Comparison of ENCODE assay signal across 8 mouse cellular contexts in genomic region chr11:48826752-48827096, GRCm38 (mm10). TPM values are rescaled to one million over a fixed set of nuclear protein-coding genes. Genes with fewer than 3 reads are reported as not detected.
DNase-seq lines count a peak whose midpoint lies in the region; ATAC-seq and TF ChIP-seq lines count a peak whose summit lies in the region.

No protein-coding gene starts in this region.

- no peak overlapping the region for H3K27ac ChIP-seq in heart, embryonic 11.5 days (ENCODE audit: low read depth, low read length)
- no peak overlapping the region for H3K27ac ChIP-seq in forebrain, embryonic 16.5 days (ENCODE audit: low read length)
- no peak overlapping the region; the same call in 1 of the 2 replicates for H3K27ac ChIP-seq in midbrain, embryonic 12.5 days (replicated peaks)

- H3K27me3 ChIP-seq in heart, embryonic 11.5 days (ENCODE audit: control insufficient read depth, insufficient read depth, low read length): peaks cover 5% of the 10 kb centered on the region; the same call in 1 of the 2 replicates
- peaks cover 8% of the 10 kb centered on the region for H3K27me3 ChIP-seq in E14TG2a.4 (ENCODE audit: insufficient read depth, low read length)
- H3K27me3 ChIP-seq in forebrain, embryonic 16.5 days (replicated peaks; ENCODE audit: control insufficient read depth, insufficient read depth, low read length): peaks cover 15% of the 10 kb centered on the region; the same call in 1 of the 2 replicates
- H3K27me3 ChIP-seq in midbrain, embryonic 12.5 days: peaks cover 40% of the 10 kb centered on the region

- peak overlapping the region; percentile 48 for H3K4me3 ChIP-seq in heart, embryonic 11.5 days (ENCODE audit: low read depth, low read length)
- H3K4me3 ChIP-seq in E14TG2a.4 (replicated peaks; ENCODE audit: low read length): peak overlapping the region; percentile 73
- peak overlapping the region; percentile 46 for H3K4me3 ChIP-seq in forebrain, embryonic 16.5 days (replicated peaks; ENCODE audit: low read length)
- peak overlapping the region; percentile 44 for H3K4me3 ChIP-seq in midbrain, embryonic 12.5 days

- no peak for ATAC-seq in heart, embryonic 11.5 days (replicated peaks; ENCODE audit: insufficient number of reproducible peaks, low FRiP score, low TSS enrichment)
- 0 out of 2 replicates have a peak, but pooled peaks have one; percentile 14 for ATAC-seq in forebrain, embryonic 16.5 days
- ATAC-seq in midbrain, embryonic 12.5 days (ENCODE audit: low FRiP score, low read depth): peak; percentile 50; the same call in 1 of the 2 replicates
- no peak for ATAC-seq in inflammation-experienced regulatory T-cells, adult 6 months

- 0 out of 2 replicates have a peak, but pooled peaks cover 3% of the 10 kb centered on the region for H3K4me1 ChIP-seq in heart, embryonic 11.5 days (ENCODE audit: control insufficient read depth, insufficient read depth, low read length)
- H3K4me1 ChIP-seq in E14TG2a.4 (replicated peaks; ENCODE audit: low read depth, low read length): peaks cover 48% of the 10 kb centered on the region
- H3K4me1 ChIP-seq in forebrain, embryonic 16.5 days (replicated peaks; ENCODE audit: control insufficient read depth, insufficient read depth, low read length): peaks cover 16% of the 10 kb centered on the region
- H3K4me1 ChIP-seq in midbrain, embryonic 12.5 days: peaks cover 12% of the 10 kb centered on the region

- no peak for TF ChIP-seq CTCF in E14TG2a.4 (conservative IDR thresholded peaks at IDR 0.05; ENCODE audit: low read length)

- H3K9me3 ChIP-seq in heart, embryonic 11.5 days (replicated peaks; ENCODE audit: control insufficient read depth, low read length): 0 out of 2 replicates have a peak, but pooled peaks cover 3% of the 10 kb centered on the region
- peaks cover 5% of the 10 kb centered on the region for H3K9me3 ChIP-seq in E14TG2a.4 (ENCODE audit: low read length)
- no peaks in the 10 kb centered on the region for H3K9me3 ChIP-seq in forebrain, embryonic 16.5 days (ENCODE audit: control insufficient read depth, low read length)
- H3K9me3 ChIP-seq in midbrain, embryonic 12.5 days: no peaks in the 10 kb centered on the region

- 2% methylated on average over 6 of the region's 6 CpGs for WGBS in heart, embryonic 11.5 days (ENCODE audit: insufficient replicate concordance)
- WGBS in forebrain, embryonic 16.5 days: 0% methylated on average over 6 of the region's 6 CpGs
- WGBS in midbrain, embryonic 12.5 days: 2% methylated on average over 6 of the region's 6 CpGs

- no peaks in the 10 kb centered on the region for H3K36me3 ChIP-seq in heart, embryonic 11.5 days (ENCODE audit: control insufficient read depth, insufficient read depth, low read length)
- no peaks in the 10 kb centered on the region for H3K36me3 ChIP-seq in E14TG2a.4 (ENCODE audit: insufficient read depth, low read length)
- no peaks in the 10 kb centered on the region for H3K36me3 ChIP-seq in forebrain, embryonic 16.5 days (ENCODE audit: control insufficient read depth, insufficient read depth)
- no peaks in the 10 kb centered on the region for H3K36me3 ChIP-seq in midbrain, embryonic 12.5 days

- H3K4me2 ChIP-seq in heart, embryonic 11.5 days: peak overlapping the region; percentile 66
- peak overlapping the region; percentile 60 for H3K4me2 ChIP-seq in forebrain, embryonic 16.5 days (ENCODE audit: low read length)
- H3K4me2 ChIP-seq in midbrain, embryonic 12.5 days (replicated peaks): peak overlapping the region; percentile 54

- DNase-seq in heart, postnatal 4 days: no peak
- DNase-seq in frontal cortex, postnatal 14 days (ENCODE audit: low spot score in 2 of 2): no peak
- DNase-seq in layer of hippocampus, adult 8-10 months (ENCODE audit: low spot score in 2 of 2): no peak

- H3K9ac ChIP-seq in heart, embryonic 11.5 days (ENCODE audit: low read depth, low read length): peak overlapping the region; percentile 65; the same call in 1 of the 2 replicates
- peak overlapping the region; percentile 41; the same call in 1 of the 2 replicates for H3K9ac ChIP-seq in forebrain, embryonic 16.5 days (replicated peaks; ENCODE audit: low read depth, low read length)
- H3K9ac ChIP-seq in midbrain, embryonic 12.5 days (replicated peaks): peak overlapping the region; percentile 39; the same call in 1 of the 2 replicates

RNA-seq across cellular contexts. Expression of gene Gm12184, which starts 0.3 kb away (rescaled TPM):
- polyA plus RNA-seq in heart, embryonic 11.5 days (2014; fragmentation: Nextera tagmentation; extraction: Ambion mirVana): 2.9 and 4.0 TPM in 2 replicates
- total RNA-seq in heart, postnatal 4 days (2021): 1 to 10 TPM; 4.8 to 5.1 TPM
- polyA plus RNA-seq in forebrain, embryonic 16.5 days (2015; fragmentation: Nextera tagmentation; extraction: Ambion mirVana): 2.8 and 3.9 TPM in 2 replicates
- polyA plus RNA-seq in midbrain, embryonic 12.5 days (2016; fragmentation: Nextera tagmentation; extraction: Ambion mirVana): 7.6 and 8.3 TPM in 2 replicates
- polyA plus RNA-seq in inflammation-experienced regulatory T-cells, adult 6 months (2017; shearing (Covaris generic)): 1 to 10 TPM; 1.3 to 2.8 (median 2.5) TPM
- 1 to 10 TPM in 2 of 4 experiments, under 1 TPM in 2; 0.40 to 3.0 (median 1.0) TPM for total RNA-seq in layer of hippocampus, adult 8-10 months (2022)

RNA-seq across cellular contexts. Expression of gene Trim7, which starts 0.8 kb away (rescaled TPM):
- 0.43 and 0.70 TPM in 2 replicates for polyA plus RNA-seq in heart, embryonic 11.5 days (2014; fragmentation: Nextera tagmentation; extraction: Ambion mirVana)
- total RNA-seq in heart, postnatal 4 days (2021): 1 to 10 TPM; 5.3 to 5.5 TPM
- polyA plus RNA-seq in forebrain, embryonic 16.5 days (2015; fragmentation: Nextera tagmentation; extraction: Ambion mirVana): 1.4 and 2.0 TPM in 2 replicates
- 1.3 and 1.4 TPM in 2 replicates for polyA plus RNA-seq in midbrain, embryonic 12.5 days (2016; fragmentation: Nextera tagmentation; extraction: Ambion mirVana)
- 1 to 10 TPM in 2 of 3 experiments, under 1 TPM in 1; 0.58 to 2.1 (median 1.1) TPM for polyA plus RNA-seq in inflammation-experienced regulatory T-cells, adult 6 months (2017; shearing (Covaris generic))
- total RNA-seq in layer of hippocampus, adult 8-10 months (2022): 1 to 10 TPM; 2.2 to 3.4 (median 3.1) TPM

RNA-seq across cellular contexts. Expression of gene Trim41, which starts 9.6 kb away (rescaled TPM):
- 3.3 and 3.7 TPM in 2 replicates for polyA plus RNA-seq in heart, embryonic 11.5 days (2014; fragmentation: Nextera tagmentation; extraction: Ambion mirVana)
- total RNA-seq in heart, postnatal 4 days (2021): 10 to 100 TPM; 36.0 to 40.1 TPM
- polyA plus RNA-seq in forebrain, embryonic 16.5 days (2015; fragmentation: Nextera tagmentation; extraction: Ambion mirVana): 7.2 and 7.6 TPM in 2 replicates
- polyA plus RNA-seq in midbrain, embryonic 12.5 days (2016; fragmentation: Nextera tagmentation; extraction: Ambion mirVana): 5.4 and 6.2 TPM in 2 replicates
- 1 to 10 TPM; 2.5 to 4.6 (median 3.3) TPM for polyA plus RNA-seq in inflammation-experienced regulatory T-cells, adult 6 months (2017; shearing (Covaris generic))
- total RNA-seq in layer of hippocampus, adult 8-10 months (2022): 10 to 100 TPM; 45.7 to 73.5 (median 57.9) TPM

RNA-seq across cellular contexts. Expression of gene Rack1, which starts 26.6 kb away (rescaled TPM):
- 538 and 603 TPM in 2 replicates for polyA plus RNA-seq in heart, embryonic 11.5 days (2014; fragmentation: Nextera tagmentation; extraction: Ambion mirVana)
- 100 to 1,000 TPM; 642 to 663 TPM for total RNA-seq in heart, postnatal 4 days (2021)
- 451 and 473 TPM in 2 replicates for polyA plus RNA-seq in forebrain, embryonic 16.5 days (2015; fragmentation: Nextera tagmentation; extraction: Ambion mirVana)
- 503 and 506 TPM in 2 replicates for polyA plus RNA-seq in midbrain, embryonic 12.5 days (2016; fragmentation: Nextera tagmentation; extraction: Ambion mirVana)
- 1,000 to 10,000 TPM; 1,163 to 1,603 (median 1,351) TPM for polyA plus RNA-seq in inflammation-experienced regulatory T-cells, adult 6 months (2017; shearing (Covaris generic))
- 100 to 1,000 TPM; 240 to 284 (median 258) TPM for total RNA-seq in layer of hippocampus, adult 8-10 months (2022)

RNA-seq across cellular contexts. Expression of gene Irgm1, which starts 44.8 kb away (rescaled TPM):
- polyA plus RNA-seq in heart, embryonic 11.5 days (2014; fragmentation: Nextera tagmentation; extraction: Ambion mirVana): 4.9 and 5.9 TPM in 2 replicates
- 1 to 10 TPM; 6.2 to 7.6 TPM for total RNA-seq in heart, postnatal 4 days (2021)
- 1.6 TPM in 2 replicates for polyA plus RNA-seq in forebrain, embryonic 16.5 days (2015; fragmentation: Nextera tagmentation; extraction: Ambion mirVana)
- 2.3 and 2.4 TPM in 2 replicates for polyA plus RNA-seq in midbrain, embryonic 12.5 days (2016; fragmentation: Nextera tagmentation; extraction: Ambion mirVana)
- 100 to 1,000 TPM; 172 to 210 (median 188) TPM for polyA plus RNA-seq in inflammation-experienced regulatory T-cells, adult 6 months (2017; shearing (Covaris generic))
- 10 to 100 TPM in 2 of 4 experiments, 1 to 10 TPM in 2; 6.8 to 25.6 (median 12.4) TPM for total RNA-seq in layer of hippocampus, adult 8-10 months (2022)

Comparison
In these comparisons a context has a peak if more than half of its experiments do, and no peak if none do; other contexts are left out.
1. ATAC-seq: peak in forebrain, embryonic 16.5 days (single experiment) and midbrain, embryonic 12.5 days (single experiment); none in heart, embryonic 11.5 days (single experiment) and inflammation-experienced regulatory T-cells, adult 6 months (single experiment).
2. Peak in every context shown above with its lines, with median percentiles within 50 percentile points of each other: H3K4me2 ChIP-seq, H3K4me3 ChIP-seq and H3K9ac ChIP-seq.